Mouse (Mus musculus) heart, embryonic 10.5 days (tissue): ENCODE data around the gene Mrpl47. TPM values are rescaled to one million over a fixed set of nuclear protein-coding genes. Genes with fewer than 3 reads are reported as not detected.
"Not testable (repeated sequence)": the region's sequence is repeated elsewhere in the genome, so short reads cannot be mapped to it uniquely, and the experiment has no call there.

ENCODE experiments used
- DNase-seq: peaks from one replicate; pipeline ENCODE4 v3.0.0-alpha.2; 2017; ENCODE audit warnings: low spot score
- H3K27ac ChIP-seq: fragments of 300-500 bp; sonication (generic); 2 replicates; pipeline ENCODE4 v1.5.1; 2016; ENCODE audit warnings: mild to moderate bottlenecking
- H3K27me3 ChIP-seq: fragments of 300-500 bp; sonication (generic); 2 replicates; pipeline ENCODE4 v1.6.1; 2016; ENCODE audit warnings: mild to moderate bottlenecking; ENCODE audit not compliant: poor library complexity, insufficient read depth, severe bottlenecking
- H3K36me3 ChIP-seq: fragments of 300-500 bp; sonication (generic); 2 replicates; pipeline ENCODE4 v1.6.1; 2016; ENCODE audit warnings: mild to moderate bottlenecking, moderate library complexity
- H3K4me1 ChIP-seq: fragments of 300-500 bp; sonication (generic); 2 replicates; pipeline ENCODE4 v1.6.1; 2016; ENCODE audit warnings: mild to moderate bottlenecking
- H3K4me3 ChIP-seq: fragments of 300-500 bp; sonication (generic); 2 replicates; pipeline ENCODE4 v1.5.1; 2016; ENCODE audit warnings: mild to moderate bottlenecking, moderate library complexity
- H3K9me3 ChIP-seq: fragments of 300-500 bp; sonication (generic); 2 replicates; pipeline ENCODE4 v1.6.1; 2016; ENCODE audit warnings: mild to moderate bottlenecking, moderate library complexity
- WGBS: fragments of 180-500 bp; shearing (Covaris S2); methylation state at CpG from one replicate; pipeline ENCODE4 v1.1.7; 2016; 5-methylcytosine and 5-hydroxymethylcytosine counted together
- polyA plus RNA-seq: library from polyadenylated mRNA; unstranded; fragments of >200 nt; fragmentation: Nextera tagmentation; extraction: Ambion mirVana; gene quantifications from 2 replicates; pipeline ENCODE4 v1.2.1, GENCODE M21; 2016

Gene Mrpl47
- 32.4 and 40.5 TPM in 2 replicates for polyA plus RNA-seq

DNA sequence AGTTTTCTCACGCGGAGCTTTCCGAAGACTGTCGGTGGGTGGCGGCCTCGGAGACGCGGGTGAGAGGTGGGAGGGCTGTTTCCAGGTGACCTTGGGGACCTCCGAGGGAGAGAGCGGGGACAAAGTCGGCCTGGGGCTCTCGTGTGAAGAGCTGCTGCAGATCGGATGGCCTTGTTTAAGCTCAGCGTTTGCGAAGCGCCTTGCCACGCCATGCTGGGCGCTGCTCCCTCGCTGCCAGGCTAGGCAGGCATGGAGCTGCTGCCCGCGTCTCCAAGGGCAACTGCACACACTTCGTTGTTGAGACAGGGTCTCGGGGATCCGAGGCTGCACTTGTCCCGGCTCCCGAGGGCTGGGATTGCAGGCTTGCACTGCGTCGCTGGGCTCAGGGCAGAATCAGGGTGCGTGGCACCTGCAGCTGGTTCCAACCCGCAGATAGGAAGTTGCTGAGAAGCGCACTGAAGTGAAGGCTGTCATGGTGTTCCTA, at the start of gene Mrpl47:
Mrpl47 (minus strand) TSS at position 434 of the 484 bp plus-strand sequence.
- peak within 1 kb of the TSS; percentile 93 for H3K27ac ChIP-seq
- H3K4me1 ChIP-seq = peaks cover 11% of the 10 kb centered on the region
- H3K9me3 ChIP-seq = no peaks in the 10 kb centered on the region
- H3K4me3 ChIP-seq = peak within 1 kb of the TSS; percentile 84
- no peaks in the 10 kb centered on the region for H3K27me3 ChIP-seq
- whole genome bisulfite sequencing = under 1% methylated on average over 31 of the region's 31 CpGs
- peaks cover 39% of the 10 kb centered on the region for H3K36me3 ChIP-seq
- no peak for DNase-seq

DNA sequence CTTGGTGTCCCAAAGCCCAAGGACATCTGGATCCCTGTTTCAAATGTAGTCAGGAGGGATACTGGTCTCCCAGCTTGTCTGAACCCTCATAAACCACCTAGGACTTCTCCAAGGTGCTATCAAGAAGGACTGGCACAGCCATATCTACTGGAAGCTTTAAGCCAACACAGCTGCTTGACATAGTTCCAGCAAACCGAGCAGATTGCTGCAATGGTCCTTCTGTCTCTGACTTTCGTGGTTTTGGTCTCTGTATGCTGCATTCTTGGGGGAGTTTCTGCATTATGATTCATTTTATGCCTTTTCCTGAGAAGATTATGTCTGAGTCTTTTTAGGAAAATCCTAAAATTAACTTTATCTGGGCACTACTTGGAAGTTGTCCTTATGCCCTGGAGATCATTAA, 33.4 kb upstream of the Mrpl47 start:
- Histone ChIP-seq H3K4me1 (no peaks in the 10 kb centered on the region), H3K4me3 (no peak overlapping the region), H3K27me3 (no peaks in the 10 kb centered on the region), H3K27ac (no peak overlapping the region), H3K9me3 (no peaks in the 10 kb centered on the region), H3K36me3 (no peaks in the 10 kb centered on the region)
- 70% methylated on average over 2 of the region's 2 CpGs for WGBS
- no peak for DNase-seq

DNA sequence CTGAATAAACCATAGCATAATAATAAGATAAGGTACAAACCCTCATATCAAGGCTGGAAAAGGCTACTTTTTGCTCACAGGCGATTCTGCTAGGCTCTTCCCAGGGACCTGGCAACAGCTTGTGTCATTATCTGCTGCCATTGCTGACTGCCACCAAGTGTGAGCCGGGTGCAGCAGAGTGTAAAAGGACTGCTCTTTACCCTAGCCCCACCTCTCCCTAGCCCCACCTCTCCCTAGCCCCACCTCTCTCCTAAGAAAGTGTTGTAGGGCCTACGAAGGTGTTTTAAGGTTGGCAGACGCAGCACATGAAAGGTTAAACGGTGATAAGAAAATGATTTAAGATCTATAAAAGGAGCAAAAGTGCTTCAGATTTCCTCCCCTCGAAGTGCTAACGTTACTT, 26.5 kb upstream of the Mrpl47 start:
- Histone ChIP-seq H3K9me3 (no peaks in the 10 kb centered on the region), H3K27ac (no peak overlapping the region), H3K36me3 (no peaks in the 10 kb centered on the region), H3K4me1 (no peaks in the 10 kb centered on the region), H3K4me3 (no peak overlapping the region), H3K27me3 (no peaks in the 10 kb centered on the region)
- DNase-seq = no peak
- 43% methylated on average over 7 of the region's 7 CpGs for WGBS

DNA sequence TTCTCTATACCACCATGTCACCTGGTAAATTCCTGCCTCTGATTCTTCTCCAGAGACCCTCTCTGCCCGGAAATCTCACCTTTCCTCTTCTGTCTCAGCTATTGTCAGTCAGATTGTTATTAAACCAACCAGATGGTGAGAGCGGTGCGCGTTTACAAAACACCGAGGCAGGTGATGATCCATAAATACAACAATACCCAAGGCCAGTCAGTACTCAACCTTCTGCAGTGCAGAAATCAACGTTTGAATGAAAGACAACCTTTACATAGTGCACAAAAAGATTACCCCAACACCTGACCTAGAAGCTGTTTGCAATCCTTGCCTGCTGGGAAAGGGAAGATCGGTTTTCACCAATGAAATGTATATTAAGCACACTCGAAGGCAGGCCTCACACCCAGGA, 25.6 kb upstream of the Mrpl47 start:
- H3K9me3 ChIP-seq = no peaks in the 10 kb centered on the region
- WGBS = 67% methylated on average over 8 of the region's 8 CpGs

DNA sequence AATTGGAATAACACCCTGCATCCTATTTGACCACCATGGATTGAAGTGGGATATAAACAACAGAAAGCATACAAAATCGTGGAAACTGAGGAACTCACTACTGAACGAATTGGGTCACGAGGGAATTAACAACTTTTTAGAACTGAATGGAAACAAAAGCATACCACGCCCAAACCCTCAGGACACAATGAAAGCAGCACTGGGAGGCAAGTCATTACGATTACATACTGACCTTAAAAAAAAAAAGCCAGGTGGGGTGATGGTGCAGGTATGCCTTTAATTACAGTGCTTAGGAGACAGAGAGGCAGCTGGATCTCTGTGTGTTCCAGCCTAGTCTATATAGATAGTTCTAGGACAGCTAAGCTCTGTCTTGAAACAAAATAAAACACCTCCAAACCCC, 21.8 kb upstream of the Mrpl47 start:
- H3K9me3 ChIP-seq = no peaks in the 10 kb centered on the region
- H3K4me3 ChIP-seq = no peak overlapping the region
- no peaks in the 10 kb centered on the region for H3K27me3 ChIP-seq
- no peaks in the 10 kb centered on the region for H3K4me1 ChIP-seq
- peaks cover 10% of the 10 kb centered on the region; the same call in 1 of the 2 replicates for H3K36me3 ChIP-seq
- H3K27ac ChIP-seq = no peak overlapping the region
- 72% methylated on average over 5 of the region's 5 CpGs for WGBS
- no peak for DNase-seq

More for the DNA sequence above, 25.6 kb upstream of the Mrpl47 start:
- Histone ChIP-seq H3K4me3 (no peak overlapping the region), H3K27me3 (no peaks in the 10 kb centered on the region), H3K27ac (no peak overlapping the region), H3K36me3 (0 out of 2 replicates have a peak, but pooled peaks cover under 1% of the 10 kb centered on the region), H3K4me1 (no peaks in the 10 kb centered on the region)
- no peak for DNase-seq

DNA sequence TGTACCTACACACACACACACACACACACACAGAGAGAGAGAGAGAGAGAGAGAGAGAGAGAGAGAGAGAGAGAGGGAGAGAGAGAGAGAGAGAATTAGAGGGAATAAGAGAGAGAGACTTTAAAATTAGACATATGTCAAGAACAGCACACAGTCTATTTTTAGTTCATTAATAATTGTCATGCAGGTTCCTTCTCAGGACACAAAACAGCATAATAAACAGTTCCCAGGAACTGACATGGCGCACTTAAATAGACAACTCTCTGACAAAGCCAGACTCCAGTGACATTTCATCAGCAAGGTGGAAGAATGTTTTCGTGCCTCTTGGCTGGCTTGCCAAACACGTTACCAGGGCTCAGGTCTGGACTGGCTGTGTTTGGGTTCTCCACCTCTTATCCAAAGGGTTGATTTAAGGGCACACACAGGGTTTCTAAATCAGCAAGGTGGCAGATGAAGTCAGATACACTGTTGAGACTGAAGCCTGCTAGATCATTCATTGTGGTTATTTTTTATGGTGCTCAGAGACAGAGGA, 17.0 kb upstream of the Mrpl47 start:
- no peak for DNase-seq
- Histone ChIP-seq H3K9me3 (no peaks in the 10 kb centered on the region), H3K27me3 (no peaks in the 10 kb centered on the region), H3K27ac (no peak overlapping the region), H3K4me3 (no peak overlapping the region), H3K36me3 (peaks cover 58% of the 10 kb centered on the region), H3K4me1 (no peaks in the 10 kb centered on the region)
- WGBS = 90% methylated on average over 3 of the region's 3 CpGs

DNA sequence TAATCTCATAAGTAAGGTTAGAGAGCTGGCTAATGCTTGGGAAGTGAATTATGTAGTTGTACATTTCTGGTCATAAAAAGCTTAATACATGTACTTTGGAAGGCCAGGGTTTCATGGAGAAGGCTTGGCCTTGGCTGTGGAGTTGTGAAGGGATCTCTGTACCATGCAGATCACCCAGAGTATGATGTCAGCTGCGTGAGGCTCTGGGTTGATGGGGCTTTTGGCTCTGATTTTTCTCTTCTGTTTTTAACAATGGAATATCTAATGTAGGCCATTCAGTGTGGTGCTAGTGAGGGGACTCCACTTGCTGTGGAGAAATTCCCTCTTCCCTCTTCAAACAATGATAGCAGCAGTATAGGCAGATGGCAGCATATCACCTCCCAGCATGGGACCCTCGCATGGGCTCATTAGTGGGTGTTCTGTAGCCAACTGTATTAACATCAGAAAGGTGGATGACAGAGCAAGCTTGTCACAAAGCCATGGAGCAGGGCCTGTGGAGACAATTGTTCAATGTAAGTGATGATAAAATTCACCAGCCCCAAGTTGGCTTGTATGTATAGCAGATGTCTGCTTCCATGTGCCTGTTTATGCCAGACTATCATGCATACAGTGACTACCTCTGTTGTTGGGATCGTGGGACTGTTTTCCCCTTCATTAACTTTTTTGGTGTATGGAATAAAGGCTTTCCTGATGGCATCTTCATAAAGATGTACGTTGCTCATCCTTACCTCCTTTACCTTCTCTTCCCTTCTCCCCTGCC, 12.6 kb upstream of the Mrpl47 start:
- Histone ChIP-seq H3K4me3 (no peak overlapping the region), H3K9me3 (no peaks in the 10 kb centered on the region), H3K27ac (no peak overlapping the region), H3K4me1 (no peaks in the 10 kb centered on the region), H3K36me3 (peaks cover 96% of the 10 kb centered on the region), H3K27me3 (no peaks in the 10 kb centered on the region)
- peak; percentile 45 for DNase-seq
- 91% methylated on average over 4 of the region's 4 CpGs for WGBS

DNA sequence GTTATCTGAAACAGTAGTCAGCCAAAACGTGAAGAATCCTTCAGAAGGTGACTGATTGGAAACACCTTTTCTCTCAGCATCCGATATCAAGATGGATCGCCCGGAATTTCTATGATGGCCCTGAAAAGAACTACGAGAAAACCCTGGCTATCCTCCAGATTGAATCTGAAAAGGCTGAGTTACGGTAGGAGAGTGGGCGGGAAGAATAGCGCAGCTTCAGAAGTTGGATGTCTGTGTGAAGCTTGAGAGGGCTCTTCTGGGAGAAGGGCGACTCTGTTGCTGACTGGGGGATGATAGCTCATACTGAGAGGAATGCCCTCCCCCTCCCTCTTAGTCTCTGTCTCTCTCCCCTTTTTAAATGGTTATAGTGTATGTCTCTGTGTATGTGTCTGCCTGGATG, 11.0 kb upstream of the Mrpl47 start:
- 90% methylated on average over 9 of the region's 9 CpGs for WGBS
- Histone ChIP-seq H3K27ac (no peak overlapping the region), H3K9me3 (no peaks in the 10 kb centered on the region), H3K27me3 (no peaks in the 10 kb centered on the region), H3K4me3 (no peak overlapping the region), H3K4me1 (no peaks in the 10 kb centered on the region), H3K36me3 (peaks cover 98% of the 10 kb centered on the region)
- no peak for DNase-seq

DNA sequence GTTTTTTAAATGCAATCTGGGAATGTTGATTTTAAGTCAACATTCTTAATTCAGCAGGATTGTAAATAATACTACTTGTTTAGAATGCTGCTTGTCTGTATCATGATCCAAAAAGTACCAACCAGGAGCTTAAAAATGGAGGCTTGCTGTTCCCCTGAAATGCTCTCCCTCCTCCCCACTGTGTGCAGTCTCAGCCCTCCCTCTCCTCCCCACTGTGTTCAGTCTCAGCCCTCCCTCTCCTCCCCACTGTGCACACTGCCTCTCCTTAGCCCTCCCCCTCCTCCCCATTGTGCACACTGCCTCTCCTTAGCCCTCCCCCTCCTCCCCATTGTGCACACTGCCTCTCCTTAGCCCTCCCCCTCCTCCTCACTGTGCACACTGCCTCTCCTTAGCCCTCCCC, 8.0 kb upstream of the Mrpl47 start:
- not testable (repeated sequence) for H3K4me1 ChIP-seq, H3K9me3 ChIP-seq, H3K27me3 ChIP-seq, H3K4me3 ChIP-seq, H3K27ac ChIP-seq, DNase-seq
- peaks cover 93% of the 10 kb centered on the region for H3K36me3 ChIP-seq

DNA sequence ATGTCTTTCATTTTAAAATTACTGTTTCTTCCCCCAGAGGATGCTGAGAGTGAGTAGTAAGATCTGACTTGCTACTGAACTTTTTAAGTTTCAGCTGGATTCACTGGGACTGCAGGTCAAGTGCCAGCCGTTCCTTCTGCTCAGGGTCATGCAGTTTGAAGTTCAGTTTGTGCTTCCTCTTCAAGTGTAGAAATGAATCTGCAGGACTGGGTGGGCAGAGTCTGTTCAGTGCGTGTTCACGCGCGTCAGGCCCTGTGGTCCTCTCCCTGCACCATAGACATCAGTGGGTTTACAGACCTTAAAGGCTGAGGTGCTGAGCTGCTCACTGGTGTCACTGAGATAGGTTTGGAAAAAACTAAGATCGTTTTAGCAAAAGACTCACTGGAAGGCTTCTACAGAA, 7.6 kb upstream of the Mrpl47 start:
- H3K9me3 ChIP-seq = no peaks in the 10 kb centered on the region
- H3K27ac ChIP-seq = no peak overlapping the region
- H3K36me3 ChIP-seq = peaks cover 92% of the 10 kb centered on the region
- WGBS = 93% methylated on average over 6 of the region's 6 CpGs
- H3K27me3 ChIP-seq = no peaks in the 10 kb centered on the region
- DNase-seq = peak; percentile 53
- H3K4me1 ChIP-seq = no peaks in the 10 kb centered on the region
- no peak overlapping the region for H3K4me3 ChIP-seq

DNA sequence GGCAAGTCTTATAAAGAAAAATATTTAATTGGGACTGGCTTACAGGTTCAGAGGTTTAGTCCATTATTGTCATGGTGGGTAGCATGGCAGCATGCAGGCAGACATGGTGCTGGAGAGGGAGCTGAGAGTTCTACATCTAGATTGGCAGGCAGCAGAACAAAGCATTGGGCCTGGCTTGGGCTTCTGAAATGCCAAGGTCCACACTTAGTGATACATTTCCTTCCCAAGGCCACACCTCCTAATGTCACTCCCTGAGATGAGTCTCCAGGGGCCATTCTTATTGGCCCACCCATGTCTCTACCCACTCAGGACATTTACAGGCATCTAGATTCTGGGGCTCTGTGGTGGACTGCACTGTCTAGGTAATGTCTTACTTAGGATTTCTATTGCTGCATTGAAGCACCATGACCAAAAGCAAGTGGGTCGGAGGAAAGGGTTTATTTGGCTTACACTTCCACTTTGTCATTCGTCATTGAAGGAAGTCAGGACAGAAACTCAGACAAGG, 4.9 kb upstream of the Mrpl47 start:
- no peaks in the 10 kb centered on the region for H3K27me3 ChIP-seq
- no peak overlapping the region for H3K27ac ChIP-seq
- H3K4me1 ChIP-seq = peaks cover 11% of the 10 kb centered on the region
- peak; percentile 52 for DNase-seq
- no peaks in the 10 kb centered on the region for H3K9me3 ChIP-seq
- WGBS = 84% methylated on average over 2 of the region's 2 CpGs
- no peak overlapping the region for H3K4me3 ChIP-seq
- H3K36me3 ChIP-seq = peaks cover 73% of the 10 kb centered on the region

DNA sequence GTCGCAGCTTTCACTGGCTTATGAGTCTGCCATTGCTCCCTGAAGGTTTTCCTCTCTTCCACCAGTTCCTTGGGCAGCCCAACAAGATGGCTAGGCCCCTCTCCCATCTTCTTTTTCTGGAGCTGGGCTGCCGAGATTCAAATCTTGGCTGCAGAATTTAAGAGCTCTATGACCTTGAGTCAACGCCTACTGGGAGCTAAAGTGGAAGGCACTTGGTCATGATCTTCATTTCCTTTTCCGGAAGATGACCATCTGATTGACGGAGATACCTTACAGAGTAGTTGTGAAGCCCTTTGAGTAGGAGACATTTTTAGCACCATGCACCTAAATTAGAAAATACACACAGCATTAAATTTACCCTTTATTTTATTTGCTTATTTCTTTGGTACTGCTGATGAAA, 1.1 kb upstream of the Mrpl47 start:
- H3K36me3 ChIP-seq = peaks cover 39% of the 10 kb centered on the region
- peak overlapping the region; percentile 84; the same call in 1 of the 2 replicates for H3K4me3 ChIP-seq

More for the DNA sequence above, 1.1 kb upstream of the Mrpl47 start:
- no peak for DNase-seq
- WGBS = 80% methylated on average over 5 of the region's 5 CpGs
- H3K27me3 ChIP-seq = no peaks in the 10 kb centered on the region
- no peak overlapping the region for H3K27ac ChIP-seq
- peaks cover 11% of the 10 kb centered on the region for H3K4me1 ChIP-seq
- H3K9me3 ChIP-seq = no peaks in the 10 kb centered on the region
